ENCODE assay signal across 8 mouse cellular contexts in genomic region chr15:101227971-101228370, GRCm38 (mm10). TPM values are rescaled to one million over a fixed set of nuclear protein-coding genes. Genes with fewer than 3 reads are reported as not detected.
DNase-seq lines count a peak whose midpoint lies in the region; ATAC-seq and TF ChIP-seq lines count a peak whose summit lies in the region.

No protein-coding gene starts in this region.

- no peaks in the 10 kb centered on the region for H3K27me3 ChIP-seq in ES-Bruce4 (ENCODE audit: control insufficient read depth, insufficient read depth, low read length, poor library complexity, severe bottlenecking)

- 0 out of 2 replicates have a peak overlapping the region, but pooled peaks have one; percentile 8 for H3K27ac ChIP-seq in ES-Bruce4 (ENCODE audit: insufficient read depth, low read length)

- no peak for ATAC-seq in inflammation-experienced regulatory T-cells, adult 6 months

- no peak for TF ChIP-seq POLR2A in ES-Bruce4 (IDR thresholded peaks at IDR 0.05; ENCODE audit: insufficient read depth, low read length)

- H3K9me3 ChIP-seq in ES-Bruce4 (replicated peaks; ENCODE audit: control insufficient read depth, insufficient read depth, low read length, poor library complexity, severe bottlenecking): no peaks in the 10 kb centered on the region

- peak overlapping the region; percentile 47 for H3K9ac ChIP-seq in ES-Bruce4 (ENCODE audit: low read depth, poor library complexity, severe bottlenecking)

- peak; percentile 63 for DNase-seq in ZHBTc4 (ENCODE audit: low read depth, low spot score)
- DNase-seq in heart, adult 9 months (ENCODE audit: low spot score in 2 of 2): peak; percentile 88 to 92
- peak; percentile 91 for DNase-seq in kidney, postnatal 10 days
- DNase-seq in lung, postnatal 36 days: peak; percentile 87
- no peak for DNase-seq in spleen, postnatal 4 days (ENCODE audit: low spot score in 2 of 2)
- DNase-seq in cerebellum, postnatal 14 days: no peak

- H3K4me3 ChIP-seq in ES-Bruce4 (ENCODE audit: low read depth, low read length): no peak overlapping the region

- peaks cover 12% of the 10 kb centered on the region for H3K36me3 ChIP-seq in ES-Bruce4 (ENCODE audit: control insufficient read depth, insufficient read depth, low read length, poor library complexity, severe bottlenecking)

- TF ChIP-seq CTCF in ES-Bruce4 (IDR thresholded peaks at IDR 0.05; ENCODE audit: low read depth, low read length): no peak

- peak; percentile 79 for TF ChIP-seq EP300 in ES-Bruce4 (IDR thresholded peaks at IDR 0.05; ENCODE audit: insufficient read depth, low read depth, low read length)

- peaks cover 5% of the 10 kb centered on the region for H3K4me1 ChIP-seq in ES-Bruce4 (ENCODE audit: control insufficient read depth, insufficient read depth, low read length)

RNA-seq across cellular contexts. Expression of gene Grasp, which starts 4.0 kb away (rescaled TPM):
- 8.6 and 9.6 TPM in 2 replicates for polyA plus RNA-seq in ES-Bruce4 (2011; ENCODE audit: insufficient read depth, insufficient read length, low read depth, missing spikeins)
- polyA plus RNA-seq in inflammation-experienced regulatory T-cells, adult 6 months (2017; shearing (Covaris generic)): under 1 TPM; 0.18 to 0.50 (median 0.28) TPM

RNA-seq across cellular contexts. Expression of gene Nr4a1, which starts 26.1 kb away (rescaled TPM):
- polyA plus RNA-seq in ES-Bruce4 (2011; ENCODE audit: insufficient read depth, insufficient read length, low read depth, missing spikeins): 29.4 and 31.9 TPM in 2 replicates
- polyA plus RNA-seq in inflammation-experienced regulatory T-cells, adult 6 months (2017; shearing (Covaris generic)): 10 to 100 TPM; 46.4 to 73.4 (median 68.3) TPM

RNA-seq across cellular contexts. Expression of gene Acvr1b, which starts 54.1 kb away (rescaled TPM):
- 27.7 and 27.8 TPM in 2 replicates for polyA plus RNA-seq in ES-Bruce4 (2011; ENCODE audit: insufficient read depth, insufficient read length, low read depth, missing spikeins)
- 1 to 10 TPM in 2 of 3 experiments, under 1 TPM in 1; 0.53 to 4.0 (median 3.6) TPM for polyA plus RNA-seq in inflammation-experienced regulatory T-cells, adult 6 months (2017; shearing (Covaris generic))

RNA-seq across cellular contexts. Expression of gene Atg101, which starts 56.1 kb away (rescaled TPM):
- 37.6 and 39.1 TPM in 2 replicates for polyA plus RNA-seq in ES-Bruce4 (2011; ENCODE audit: insufficient read depth, insufficient read length, low read depth, missing spikeins)
- polyA plus RNA-seq in inflammation-experienced regulatory T-cells, adult 6 months (2017; shearing (Covaris generic)): 10 to 100 TPM; 39.9 to 53.6 (median 47.8) TPM

Comparison
In these comparisons a context has a peak if more than half of its experiments do, and no peak if none do; other contexts are left out.
1. DNase-seq: peak in ZHBTc4 (single experiment), heart, adult 9 months (2 of 2), kidney, postnatal 10 days (single experiment) and lung, postnatal 36 days (single experiment); none in spleen, postnatal 4 days (0 of 2) and cerebellum, postnatal 14 days (0 of 2).